Mouse (Mus musculus) neural tube, embryonic 12.5 days (tissue): ENCODE results near the gene Gm20388. TPM values are rescaled to one million over a fixed set of nuclear protein-coding genes. Genes with fewer than 3 reads are reported as not detected.

Experiments
- ATAC-seq: fragments of 200-750 bp; cut with Nextera tagmentation; 2 replicates; pipeline ENCODE4 v1.8.0; 2017; ENCODE audit warnings: low read depth, mild to moderate bottlenecking, moderate TSS enrichment, moderate library complexity; ENCODE audit not compliant: low FRiP score
- H3K27ac ChIP-seq: fragments of 300-500 bp; sonication (generic); 2 replicates; pipeline ENCODE4 v1.5.1; 2016
- H3K27me3 ChIP-seq: fragments of 300-500 bp; sonication (generic); replicated peaks from 2 replicates; pipeline ENCODE4 v1.6.1; 2016; ENCODE audit warnings: mild to moderate bottlenecking
- H3K36me3 ChIP-seq: fragments of 300-500 bp; sonication (generic); 2 replicates; pipeline ENCODE4 v1.6.1; 2016; ENCODE audit warnings: mild to moderate bottlenecking
- H3K4me1 ChIP-seq: fragments of 300-500 bp; sonication (generic); 2 replicates; pipeline ENCODE4 v1.6.1; 2016
- H3K4me2 ChIP-seq: fragments of 300-500 bp; sonication (generic); replicated peaks from 2 replicates; pipeline ENCODE4 v1.6.1; 2016; ENCODE audit warnings: mild to moderate bottlenecking
- H3K4me3 ChIP-seq: fragments of 300-500 bp; sonication (generic); 2 replicates; pipeline ENCODE4 v1.5.1; 2016
- H3K9ac ChIP-seq: fragments of 300-500 bp; sonication (generic); 2 replicates; pipeline ENCODE4 v1.6.1; 2016; ENCODE audit warnings: mild to moderate bottlenecking
- H3K9me3 ChIP-seq: fragments of 300-500 bp; sonication (generic); 2 replicates; pipeline ENCODE4 v1.6.1; 2016; ENCODE audit warnings: mild to moderate bottlenecking
- WGBS: fragments of 180-500 bp; shearing (Covaris S2); methylation state at CpG from one replicate; pipeline ENCODE4 v1.1.7; 2016; 5-methylcytosine and 5-hydroxymethylcytosine counted together
- polyA plus RNA-seq: library from polyadenylated mRNA; unstranded; fragments of >200 nt; fragmentation: Nextera tagmentation; extraction: Ambion mirVana; gene quantifications from 2 replicates; pipeline ENCODE4 v1.2.1, GENCODE M21; 2016

The Gm20388 gene
- polyA plus RNA-seq, 1 experiment from 2014 or later, result not detected

DNA sequence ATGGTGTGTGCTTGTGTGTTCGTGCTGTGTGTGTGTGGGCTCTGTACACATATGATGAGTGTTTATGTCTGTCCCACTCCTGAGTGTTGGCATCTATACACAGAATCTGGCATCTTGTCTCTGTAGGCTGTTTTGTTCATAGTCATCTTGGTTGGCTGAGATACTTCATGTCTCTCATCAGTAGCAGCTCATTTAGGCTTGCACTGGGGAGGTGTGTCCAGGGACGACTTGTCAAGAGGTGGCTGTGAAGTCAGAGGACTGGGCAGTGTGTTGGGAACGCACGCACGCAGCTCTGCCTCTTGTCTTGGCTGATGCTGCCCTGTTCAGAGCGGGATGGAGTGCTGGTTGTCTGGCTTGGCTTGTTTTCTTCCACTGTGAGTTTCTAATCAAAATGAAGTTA lies 4359.9 kb downstream of the Gm20388 start:
- Histone ChIP-seq H3K27me3 (no peaks in the 10 kb centered on the region), H3K4me1 (peaks cover 38% of the 10 kb centered on the region), H3K36me3 (no peaks in the 10 kb centered on the region), H3K4me2 (no peak overlapping the region), H3K4me3 (no peak overlapping the region), H3K9me3 (no peaks in the 10 kb centered on the region), H3K9ac (no peak overlapping the region), H3K27ac (no peak overlapping the region)
- ATAC-seq, result no peak
- WGBS, result 92% methylated on average over 6 of the region's 6 CpGs

DNA sequence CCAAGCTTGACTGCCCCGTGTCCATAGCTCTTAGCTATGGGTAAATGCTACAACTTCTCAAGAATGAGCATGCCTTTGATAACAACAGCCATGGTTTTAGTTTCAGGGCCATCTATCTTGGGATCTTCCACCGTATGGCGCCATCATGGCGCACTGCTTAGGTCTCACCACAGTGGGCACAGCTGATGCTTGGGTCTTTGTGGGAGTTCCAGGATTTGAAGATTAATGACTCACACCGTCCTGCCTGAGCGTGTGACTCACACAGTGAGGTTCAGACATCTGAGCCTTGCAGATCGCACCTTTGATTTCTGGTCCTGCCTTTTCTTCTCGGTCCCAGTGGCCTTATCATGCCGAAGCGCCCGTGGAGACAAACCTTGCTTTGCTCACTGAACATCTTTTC lies 4360.3 kb downstream of the Gm20388 start:
- no peaks in the 10 kb centered on the region for H3K9me3 ChIP-seq
- H3K27me3 ChIP-seq, result no peaks in the 10 kb centered on the region
- peaks cover 3% of the 10 kb centered on the region; the same call in 1 of the 2 replicates for H3K36me3 ChIP-seq
- H3K27ac ChIP-seq, result no peak overlapping the region
- H3K4me2 ChIP-seq, result no peak overlapping the region
- WGBS, result 80% methylated on average over 11 of the region's 11 CpGs
- no peak overlapping the region for H3K4me3 ChIP-seq
- H3K9ac ChIP-seq, result no peak overlapping the region
- ATAC-seq, result no peak
- H3K4me1 ChIP-seq, result peaks cover 35% of the 10 kb centered on the region

DNA sequence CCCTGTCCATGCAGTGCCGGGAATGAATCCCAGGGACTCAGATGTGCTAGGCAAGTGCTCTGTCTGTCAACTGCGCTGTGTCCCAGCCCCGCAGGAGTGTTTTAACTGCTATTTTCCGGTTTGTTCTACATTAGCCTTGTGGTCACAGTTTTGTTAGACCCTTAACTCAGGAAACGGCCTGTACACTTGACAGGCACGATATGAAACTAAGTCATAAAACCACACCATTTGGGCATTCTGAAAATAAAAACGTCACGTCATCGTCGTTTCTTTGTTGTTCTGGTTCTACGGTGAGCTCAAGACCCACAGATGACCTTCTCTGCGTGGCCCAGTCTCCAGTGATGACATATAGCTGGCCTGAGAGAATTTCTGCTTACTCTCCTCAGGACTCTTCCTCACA lies 4360.9 kb downstream of the Gm20388 start:
- no peak overlapping the region for H3K4me2 ChIP-seq
- ATAC-seq, result no peak
- H3K4me1 ChIP-seq, result peaks cover 36% of the 10 kb centered on the region
- H3K9ac ChIP-seq, result no peak overlapping the region
- no peaks in the 10 kb centered on the region for H3K27me3 ChIP-seq
- H3K4me3 ChIP-seq, result no peak overlapping the region
- WGBS, result 82% methylated on average over 12 of the region's 12 CpGs
- H3K27ac ChIP-seq, result no peak overlapping the region
- H3K9me3 ChIP-seq, result no peaks in the 10 kb centered on the region
- H3K36me3 ChIP-seq, result peaks cover 5% of the 10 kb centered on the region; the same call in 1 of the 2 replicates

DNA sequence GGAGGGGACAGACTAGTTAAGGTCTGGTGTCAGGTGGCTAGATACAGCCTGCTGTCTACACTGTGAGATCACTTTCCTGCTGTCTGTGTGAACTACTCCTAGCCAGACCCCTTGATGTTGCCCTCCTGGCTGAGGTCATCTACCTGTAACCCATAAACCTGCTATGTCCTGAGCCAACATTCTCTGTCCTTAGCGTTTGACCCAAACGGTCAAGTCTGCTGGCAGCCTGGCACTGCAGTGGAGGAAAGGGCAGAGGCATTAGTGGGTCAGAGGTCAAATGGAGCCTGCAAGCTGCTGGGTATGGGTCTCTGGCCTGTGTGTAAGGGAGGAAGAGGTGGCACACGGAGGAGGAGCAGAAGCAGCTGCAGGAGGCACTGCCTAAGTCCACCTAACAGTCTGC lies 4362.2 kb downstream of the Gm20388 start:
- ATAC-seq, result no peak
- Histone ChIP-seq H3K9me3 (no peaks in the 10 kb centered on the region), H3K36me3 (peaks cover 5% of the 10 kb centered on the region; the same call in 1 of the 2 replicates), H3K27me3 (no peaks in the 10 kb centered on the region), H3K4me1 (peaks cover 47% of the 10 kb centered on the region), H3K27ac (no peak overlapping the region), H3K4me2 (no peak overlapping the region), H3K4me3 (no peak overlapping the region), H3K9ac (no peak overlapping the region)
- WGBS, result 69% methylated on average over 3 of the region's 3 CpGs

DNA sequence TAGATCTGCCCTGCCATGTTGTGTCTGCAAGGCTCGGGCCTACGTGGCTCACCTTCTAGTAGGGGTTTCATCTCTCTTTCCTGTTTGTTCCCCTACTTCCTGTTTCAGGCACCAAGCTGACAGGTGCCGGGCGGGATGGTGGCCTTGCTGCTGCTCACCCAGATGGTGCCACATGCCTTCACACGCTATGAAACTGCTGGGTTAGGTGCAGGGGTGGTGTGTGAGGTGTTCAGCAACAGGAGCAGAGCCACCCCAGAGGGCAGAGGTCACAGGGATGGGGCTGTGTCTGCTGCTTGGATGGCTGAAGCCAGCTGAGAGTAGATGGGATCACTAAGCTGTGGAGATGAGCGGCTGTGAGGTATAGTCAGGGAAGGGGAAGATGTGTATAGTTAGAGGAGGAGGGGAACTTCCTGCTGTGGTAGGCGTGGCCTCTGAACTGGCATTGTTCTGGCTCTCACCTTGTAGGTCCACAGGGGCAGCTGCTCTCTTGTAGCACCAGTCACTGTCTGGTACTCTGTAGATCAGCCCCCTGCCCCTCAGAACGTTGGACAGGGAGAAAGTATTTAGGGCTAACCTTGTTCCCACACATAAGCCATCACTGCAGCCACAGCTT lies 4363.1 kb downstream of the Gm20388 start:
- no peak overlapping the region for H3K4me3 ChIP-seq
- no peak overlapping the region for H3K9ac ChIP-seq
- H3K27ac ChIP-seq, result no peak overlapping the region
- peaks cover 5% of the 10 kb centered on the region; the same call in 1 of the 2 replicates for H3K36me3 ChIP-seq
- WGBS, result 69% methylated on average over 8 of the region's 8 CpGs
- no peak for ATAC-seq
- H3K4me2 ChIP-seq, result no peak overlapping the region
- peaks cover 54% of the 10 kb centered on the region for H3K4me1 ChIP-seq
- no peaks in the 10 kb centered on the region for H3K27me3 ChIP-seq
- no peaks in the 10 kb centered on the region for H3K9me3 ChIP-seq

DNA sequence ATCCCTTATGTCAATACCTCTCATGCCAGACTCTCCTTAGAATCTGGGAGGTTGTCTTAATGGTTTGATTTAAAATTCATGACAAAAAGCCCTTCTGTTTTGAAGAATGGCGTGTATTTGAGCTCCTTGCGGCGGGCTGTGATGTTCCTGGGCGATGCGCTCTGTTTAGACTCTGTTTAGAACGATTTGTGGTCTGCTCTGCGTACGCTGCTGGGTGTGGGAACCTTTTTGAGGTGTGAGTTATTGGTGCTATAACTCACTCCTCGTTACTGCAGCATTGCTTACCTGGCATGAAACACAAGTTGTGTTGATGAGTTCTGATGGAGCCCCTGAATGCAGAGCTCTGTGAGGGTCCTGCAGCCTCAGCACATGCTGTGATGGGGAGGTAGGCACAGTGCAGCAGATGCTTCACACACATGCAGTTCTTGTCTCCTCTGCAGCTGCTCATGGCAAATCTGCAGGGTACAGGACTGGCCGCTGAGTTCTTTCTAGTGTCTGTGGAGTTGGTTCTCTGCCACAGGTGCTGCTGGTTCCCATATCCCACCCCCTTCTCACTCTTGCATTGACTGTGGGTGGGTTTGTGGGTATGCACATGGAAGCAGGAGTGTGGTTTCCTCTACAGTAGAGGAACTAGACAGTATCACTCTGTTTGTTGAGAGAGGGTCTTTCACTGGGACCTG lies 4363.9 kb downstream of the Gm20388 start:
- peaks cover 51% of the 10 kb centered on the region for H3K4me1 ChIP-seq
- no peak overlapping the region for H3K9ac ChIP-seq
- WGBS, result 44% methylated on average over 10 of the region's 10 CpGs
- no peak overlapping the region for H3K27ac ChIP-seq
- H3K4me2 ChIP-seq, result no peak overlapping the region
- ATAC-seq, result no peak
- H3K27me3 ChIP-seq, result no peaks in the 10 kb centered on the region
- no peak overlapping the region for H3K4me3 ChIP-seq
- H3K36me3 ChIP-seq, result peaks cover 5% of the 10 kb centered on the region; the same call in 1 of the 2 replicates
- no peaks in the 10 kb centered on the region for H3K9me3 ChIP-seq

DNA sequence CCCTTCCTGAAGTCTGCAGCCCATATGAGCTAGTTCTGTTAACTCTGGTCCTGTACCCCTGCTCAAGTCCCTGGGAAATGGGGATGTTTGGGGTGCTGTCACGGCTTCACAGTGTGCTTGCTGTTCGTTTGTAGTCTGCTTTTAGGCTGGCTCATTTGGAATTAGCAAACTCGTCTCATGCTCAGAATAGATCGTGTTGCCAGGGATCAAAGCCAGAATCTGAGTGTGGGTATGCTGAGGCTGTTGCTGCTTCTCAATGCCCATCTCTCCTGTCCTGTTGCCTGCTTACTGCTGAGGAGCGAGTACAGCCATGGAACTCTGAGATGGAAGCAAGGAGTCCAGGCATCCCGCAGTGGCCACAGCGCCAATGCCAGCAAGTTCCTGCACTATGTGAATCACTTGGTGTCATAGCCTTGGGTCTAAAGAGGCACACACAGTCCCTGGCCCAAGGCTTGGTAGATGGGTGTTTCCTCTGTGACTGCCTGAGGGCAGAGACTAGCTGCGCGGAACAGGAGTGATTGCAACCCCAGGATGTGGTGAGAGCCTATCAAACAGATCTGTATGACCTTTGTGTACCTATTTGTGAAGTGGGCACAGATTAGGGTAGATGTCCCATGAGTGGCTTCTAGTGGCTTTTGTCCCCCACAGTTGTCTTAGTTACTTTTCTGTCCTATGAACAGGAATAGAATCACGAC lies 4364.9 kb downstream of the Gm20388 start:
- H3K4me1 ChIP-seq, result peaks cover 56% of the 10 kb centered on the region

DNA sequence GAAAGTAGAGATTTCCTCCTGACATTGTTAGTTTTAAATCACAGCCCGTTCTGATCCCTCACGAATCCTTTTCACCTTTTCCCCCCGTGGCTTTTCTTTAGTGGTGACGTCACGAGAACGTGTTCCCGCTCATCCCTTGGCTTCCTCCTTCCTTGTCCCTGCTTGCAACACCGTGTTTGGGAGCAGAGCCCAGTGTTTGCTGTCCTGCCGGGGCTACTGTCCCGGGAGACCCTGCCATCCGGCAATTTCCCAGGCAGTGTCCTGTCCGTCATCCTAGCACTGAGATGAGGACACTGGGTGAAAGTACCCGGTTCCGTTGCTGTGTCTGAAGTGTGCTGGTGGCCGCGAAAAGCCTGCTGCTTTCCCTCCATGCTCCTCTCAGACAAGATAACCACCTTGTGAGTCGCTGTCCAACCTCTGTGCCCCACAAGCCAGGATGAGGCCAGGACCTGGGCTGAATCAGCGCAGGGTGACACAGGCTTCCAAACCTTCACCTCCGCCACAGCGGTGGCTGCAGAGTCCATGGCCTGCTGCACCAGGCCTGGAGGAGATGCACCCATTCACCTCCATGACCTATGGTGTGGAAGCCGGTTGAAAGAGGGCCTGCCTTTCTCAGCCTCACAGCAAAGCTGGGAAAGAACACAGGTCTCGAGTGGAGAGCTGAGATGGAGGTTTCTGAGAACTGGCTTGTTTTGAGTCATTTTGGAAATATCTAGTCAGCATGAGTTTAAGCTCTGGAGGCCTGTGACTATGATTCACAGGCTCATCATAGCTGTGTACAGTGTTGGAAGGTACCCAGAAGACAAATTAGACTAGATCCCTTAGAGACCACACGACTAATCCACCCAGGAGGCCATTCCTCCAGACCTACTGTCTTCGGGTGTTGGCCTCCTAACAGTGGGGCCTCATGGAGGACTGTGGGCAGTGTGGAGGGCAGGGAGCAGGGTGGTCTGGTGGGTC lies 4367.6 kb downstream of the Gm20388 start:
- Histone ChIP-seq H3K4me1 (peaks cover 64% of the 10 kb centered on the region), H3K27me3 (no peaks in the 10 kb centered on the region)
- no peak for ATAC-seq

More for the DNA sequence above, 4364.9 kb downstream of the Gm20388 start:
- H3K9ac ChIP-seq, result no peak overlapping the region
- H3K27ac ChIP-seq, result no peak overlapping the region
- 94% methylated on average over 10 of the region's 10 CpGs for WGBS
- H3K27me3 ChIP-seq, result no peaks in the 10 kb centered on the region
- peaks cover 5% of the 10 kb centered on the region; the same call in 1 of the 2 replicates for H3K36me3 ChIP-seq
- H3K4me2 ChIP-seq, result no peak overlapping the region
- no peaks in the 10 kb centered on the region for H3K9me3 ChIP-seq
- H3K4me3 ChIP-seq, result no peak overlapping the region
- no peak for ATAC-seq

DNA sequence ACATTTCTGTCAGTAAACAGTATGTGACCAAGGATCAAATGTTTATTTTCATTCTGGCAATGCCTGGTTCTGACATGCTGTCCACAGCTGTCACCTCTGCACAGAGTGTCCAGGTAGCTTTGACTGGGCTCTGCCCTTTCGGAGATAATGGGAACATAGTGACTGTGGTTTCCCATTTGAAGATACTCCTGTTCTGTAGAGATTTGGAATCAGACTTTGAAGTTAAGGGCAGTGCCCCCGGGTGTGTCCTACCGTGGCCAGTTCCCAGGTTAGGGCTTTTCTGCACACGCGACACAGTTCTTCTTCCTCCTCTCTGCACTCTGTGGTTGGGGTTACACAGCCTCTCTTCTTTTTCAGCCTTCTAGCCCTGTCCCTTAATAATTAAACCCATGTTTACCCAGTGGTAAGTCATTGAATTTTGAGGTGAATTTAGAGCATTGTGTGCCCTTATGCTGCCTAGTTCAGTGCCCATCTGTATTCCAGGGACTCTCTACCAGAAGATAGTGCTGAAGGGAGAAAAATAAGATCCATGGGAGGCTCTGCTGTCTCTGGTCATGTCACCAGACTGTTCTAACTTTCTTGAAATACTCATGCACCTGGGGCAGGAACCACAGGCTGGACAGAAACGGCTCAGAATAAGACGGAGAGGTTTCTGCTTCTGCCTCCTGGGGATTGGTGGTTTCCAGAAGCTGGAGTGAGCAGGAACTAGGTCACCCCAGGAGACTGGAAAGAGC lies 4368.5 kb downstream of the Gm20388 start:
- peaks cover 64% of the 10 kb centered on the region for H3K4me1 ChIP-seq
- WGBS, result 89% methylated on average over 7 of the region's 7 CpGs
- H3K4me3 ChIP-seq, result no peak overlapping the region
- H3K27ac ChIP-seq, result no peak overlapping the region
- no peak overlapping the region for H3K4me2 ChIP-seq
- H3K9ac ChIP-seq, result no peak overlapping the region
- no peaks in the 10 kb centered on the region for H3K27me3 ChIP-seq
- H3K36me3 ChIP-seq, result peaks cover 5% of the 10 kb centered on the region; the same call in 1 of the 2 replicates
- no peaks in the 10 kb centered on the region for H3K9me3 ChIP-seq
- ATAC-seq, result no peak

More for the DNA sequence above, 4367.6 kb downstream of the Gm20388 start:
- Histone ChIP-seq H3K9me3 (no peaks in the 10 kb centered on the region), H3K9ac (0 out of 2 replicates have a peak overlapping the region, but pooled peaks have one; percentile 21), H3K27ac (no peak overlapping the region), H3K4me2 (no peak overlapping the region), H3K36me3 (peaks cover 5% of the 10 kb centered on the region; the same call in 1 of the 2 replicates), H3K4me3 (no peak overlapping the region)
- 78% methylated on average over 24 of the region's 24 CpGs for WGBS

DNA sequence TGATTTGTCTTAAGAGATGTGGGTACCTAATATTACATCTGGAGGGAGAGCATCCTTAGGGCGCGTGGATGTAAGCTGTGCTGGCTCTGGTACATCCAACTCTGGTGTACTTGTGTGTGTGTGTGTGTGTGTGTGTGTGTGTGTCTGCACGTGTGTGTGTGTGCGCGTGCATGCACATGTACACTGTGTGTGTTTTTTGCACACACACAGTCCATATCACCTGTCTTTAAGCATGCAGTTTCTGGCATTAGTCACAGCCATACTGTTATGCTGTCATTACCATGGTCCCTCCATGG lies 4369.0 kb downstream of the Gm20388 start:
- WGBS, result 93% methylated on average over 5 of the region's 5 CpGs
- H3K9me3 ChIP-seq, result no peaks in the 10 kb centered on the region
- H3K27me3 ChIP-seq, result no peaks in the 10 kb centered on the region
- H3K27ac ChIP-seq, result no peak overlapping the region
- H3K4me2 ChIP-seq, result no peak overlapping the region
- H3K4me1 ChIP-seq, result peaks cover 63% of the 10 kb centered on the region
- peaks cover 5% of the 10 kb centered on the region; the same call in 1 of the 2 replicates for H3K36me3 ChIP-seq
- no peak overlapping the region for H3K9ac ChIP-seq
- ATAC-seq, result no peak
- no peak overlapping the region for H3K4me3 ChIP-seq
